Mouse (Mus musculus): Measurements from ENCODE around the gene Prrt1. TPM values are rescaled to one million over a fixed set of nuclear protein-coding genes. Genes with fewer than 3 reads are reported as not detected.

The Prrt1 gene
- polyA plus RNA-seq, 1 experiment: 8.0 TPM

DNA sequence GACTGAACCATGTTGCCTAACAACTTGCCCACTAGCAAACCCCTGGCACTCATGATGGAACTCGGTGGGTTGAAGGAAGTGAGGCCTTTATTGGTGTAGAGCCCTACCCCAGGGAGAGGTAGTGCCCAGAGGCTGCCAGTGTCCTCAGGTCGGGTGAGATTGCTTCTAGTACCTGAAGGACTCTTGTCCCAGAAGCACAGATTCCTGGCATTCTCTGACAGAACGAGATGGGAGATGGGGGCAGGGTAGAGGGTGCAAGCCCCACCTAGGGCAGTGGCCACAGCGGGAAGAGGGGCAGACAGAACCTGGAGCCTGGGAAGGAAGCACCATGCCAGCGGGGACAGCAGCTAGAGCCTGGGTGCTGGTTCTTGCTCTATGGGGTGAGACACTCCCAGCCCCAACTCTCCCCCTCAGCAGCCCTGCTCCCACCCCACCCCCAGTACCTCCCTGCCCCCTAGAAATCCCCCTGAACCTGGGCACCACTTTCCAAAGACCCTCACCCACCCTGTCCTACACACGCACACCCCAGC lies 31.7 kb upstream of the Prrt1 start, which contains the start of gene Ager:
Gene Ager (plus strand): TSS at position 297 of the 530 bp plus-strand sequence.
- no peak for DNase-seq (ENCODE audit: low spot score)

DNA sequence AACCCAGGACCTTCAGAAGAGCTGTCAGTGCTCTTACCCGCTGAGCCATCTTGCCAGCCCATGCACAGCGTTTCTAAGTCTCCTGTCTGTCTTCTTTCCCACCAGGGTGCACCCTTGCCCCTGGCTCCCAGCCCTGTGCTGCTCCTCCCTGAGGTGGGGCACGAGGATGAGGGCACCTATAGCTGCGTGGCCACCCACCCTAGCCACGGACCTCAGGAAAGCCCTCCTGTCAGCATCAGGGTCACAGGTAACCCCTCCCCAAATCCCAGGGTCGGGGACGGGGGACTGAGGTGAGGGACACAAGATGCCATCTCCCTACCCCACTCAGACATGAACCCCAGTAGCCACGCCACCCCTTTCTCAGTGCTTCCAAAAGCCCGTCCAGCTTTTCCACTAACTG lies 29.4 kb upstream of the Prrt1 start:
- DNase-seq (ENCODE audit: low spot score): no peak

DNA sequence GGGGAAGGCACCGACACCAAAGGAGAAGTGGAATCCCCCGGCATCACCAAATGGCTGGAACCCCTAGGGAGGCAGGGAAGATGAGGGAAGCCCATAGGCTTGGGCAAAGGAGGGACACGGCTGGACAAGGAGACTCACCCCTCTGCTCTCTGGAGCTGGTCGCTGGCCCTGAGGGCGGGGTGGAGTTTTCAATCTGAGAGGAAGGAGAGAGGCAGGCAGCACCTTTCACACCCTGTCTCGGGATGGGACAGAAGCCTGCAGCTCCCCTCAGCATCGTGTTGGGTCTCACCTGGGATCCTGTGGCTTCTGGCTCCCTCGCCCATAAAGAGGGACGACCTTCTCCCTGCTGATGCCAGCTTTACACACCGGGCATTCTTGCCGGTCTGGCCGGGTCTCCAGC lies 27.5 kb upstream of the Prrt1 start:
- DNase-seq (ENCODE audit: low spot score): no peak

DNA sequence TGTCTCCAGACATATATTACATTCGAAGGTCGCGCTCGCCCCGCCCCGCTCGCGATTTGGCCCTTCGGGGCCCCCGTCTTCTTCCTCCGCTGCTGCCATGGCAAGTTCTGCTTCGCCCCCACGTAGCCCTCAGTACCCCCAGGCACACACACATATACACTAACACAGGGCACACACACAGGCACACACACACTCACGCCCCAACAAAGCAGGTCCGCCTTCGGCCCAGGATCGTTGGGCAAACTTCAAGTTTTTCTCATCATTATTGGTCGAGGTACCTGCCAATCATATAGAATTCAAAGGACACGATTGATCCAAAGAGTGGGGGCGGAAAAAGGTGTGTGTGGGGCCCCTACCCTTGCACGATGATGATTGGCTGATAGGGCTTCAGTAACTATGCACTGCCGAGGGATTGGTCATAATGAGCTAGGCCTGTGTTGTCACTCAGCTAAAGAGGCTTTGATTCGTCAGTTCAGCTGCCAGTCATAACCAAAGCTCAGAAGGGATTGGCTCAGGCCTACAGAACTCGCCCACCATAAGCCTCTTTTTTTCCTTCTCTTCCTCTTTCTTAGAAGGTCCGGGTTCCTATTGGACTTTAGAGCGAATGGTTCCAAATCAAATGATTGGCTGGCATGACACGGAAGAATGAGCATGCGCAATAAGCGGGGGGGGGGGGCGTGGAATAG lies 25.8 kb upstream of the Prrt1 start, which contains the start of gene Rnf5:
Gene Rnf5 (minus strand): TSS at position 316 of the 686 bp plus-strand sequence.
- DNase-seq (ENCODE audit: low spot score): peak; percentile 77

DNA sequence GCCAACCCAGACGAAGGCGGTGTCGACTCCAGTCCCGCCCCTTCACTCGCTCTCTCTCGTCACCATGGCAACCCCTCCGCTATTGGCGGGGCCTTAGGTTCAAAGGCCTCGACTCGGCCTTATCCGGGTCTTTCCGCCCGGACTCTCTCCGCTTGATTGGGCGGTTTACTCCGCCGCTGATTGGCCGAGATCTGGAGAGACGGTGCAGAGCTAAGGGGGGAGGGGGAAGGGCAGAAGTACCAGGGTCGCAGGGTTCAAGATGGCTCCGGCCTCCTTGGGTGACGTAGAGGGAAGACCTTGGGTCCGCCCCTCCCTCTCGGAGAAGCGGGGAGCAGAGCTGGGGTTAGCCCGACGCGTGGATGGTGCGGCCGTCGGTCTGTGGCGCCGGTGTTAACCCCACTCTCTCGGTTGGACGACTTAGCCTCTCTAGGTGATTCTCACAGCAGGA lies 25.2 kb upstream of the Prrt1 start, which contains the start of gene Agpat1:
Gene Agpat1 (plus strand): TSS at position 202 of the 448 bp plus-strand sequence.
- peak; percentile 82 for DNase-seq (ENCODE audit: low spot score)

DNA sequence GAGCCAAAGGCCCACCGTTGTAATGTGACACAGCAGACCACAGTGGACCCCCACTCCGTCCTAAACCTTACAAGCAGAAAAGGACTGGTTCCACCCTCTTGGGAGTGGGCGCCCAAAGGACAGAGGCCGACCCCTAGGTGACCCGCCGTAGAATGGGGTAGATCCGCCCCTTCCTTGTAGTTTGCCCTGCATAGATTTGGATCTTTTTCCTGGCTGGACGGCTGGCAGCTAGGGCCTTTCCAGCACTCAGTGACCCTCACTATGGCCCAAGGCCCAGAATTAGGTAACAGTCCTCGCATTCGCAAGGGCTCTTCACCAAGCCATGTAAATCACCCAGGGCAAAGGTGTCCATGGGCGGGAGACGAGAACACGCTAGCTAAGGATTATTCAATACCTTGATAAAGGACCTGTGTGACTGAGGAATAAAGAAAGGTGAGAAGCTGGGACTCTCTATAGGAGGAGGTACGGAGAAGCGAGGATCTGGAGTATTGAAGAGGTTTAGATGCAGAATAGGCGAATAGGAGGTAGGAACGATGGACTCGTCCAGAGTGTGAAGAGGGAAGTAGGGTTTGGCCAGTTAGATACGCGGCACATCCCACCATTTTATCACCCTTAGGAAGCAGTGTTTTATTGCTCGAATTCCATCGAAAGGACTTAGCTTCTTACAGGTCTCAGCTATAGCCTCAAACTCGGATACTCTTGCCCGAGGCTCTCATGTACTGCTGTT lies 24.7 kb upstream of the Prrt1 start:
- DNase-seq (ENCODE audit: low spot score): no peak

DNA sequence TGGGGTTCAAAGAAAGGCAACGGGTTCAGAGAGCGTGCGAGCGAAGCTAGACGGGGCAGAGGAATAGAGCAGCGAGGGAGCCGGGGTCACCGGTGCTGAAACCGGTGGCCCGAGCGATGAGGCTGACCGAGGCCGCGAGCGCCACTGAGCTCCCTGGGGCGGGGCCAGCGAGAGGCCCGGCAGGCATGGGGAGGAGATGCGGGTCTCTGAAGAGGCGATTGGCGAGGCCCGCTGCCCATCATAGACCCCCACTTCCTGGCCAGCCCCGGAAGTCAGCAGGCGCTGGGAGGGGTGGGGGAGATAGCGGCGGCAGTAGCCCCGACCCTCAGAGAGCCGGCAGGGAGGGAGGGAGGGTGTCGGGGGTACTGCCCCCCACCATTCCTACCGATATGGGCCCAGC lies 23.7 kb upstream of the Prrt1 start:
- DNase-seq (ENCODE audit: low spot score): peak; percentile 94

DNA sequence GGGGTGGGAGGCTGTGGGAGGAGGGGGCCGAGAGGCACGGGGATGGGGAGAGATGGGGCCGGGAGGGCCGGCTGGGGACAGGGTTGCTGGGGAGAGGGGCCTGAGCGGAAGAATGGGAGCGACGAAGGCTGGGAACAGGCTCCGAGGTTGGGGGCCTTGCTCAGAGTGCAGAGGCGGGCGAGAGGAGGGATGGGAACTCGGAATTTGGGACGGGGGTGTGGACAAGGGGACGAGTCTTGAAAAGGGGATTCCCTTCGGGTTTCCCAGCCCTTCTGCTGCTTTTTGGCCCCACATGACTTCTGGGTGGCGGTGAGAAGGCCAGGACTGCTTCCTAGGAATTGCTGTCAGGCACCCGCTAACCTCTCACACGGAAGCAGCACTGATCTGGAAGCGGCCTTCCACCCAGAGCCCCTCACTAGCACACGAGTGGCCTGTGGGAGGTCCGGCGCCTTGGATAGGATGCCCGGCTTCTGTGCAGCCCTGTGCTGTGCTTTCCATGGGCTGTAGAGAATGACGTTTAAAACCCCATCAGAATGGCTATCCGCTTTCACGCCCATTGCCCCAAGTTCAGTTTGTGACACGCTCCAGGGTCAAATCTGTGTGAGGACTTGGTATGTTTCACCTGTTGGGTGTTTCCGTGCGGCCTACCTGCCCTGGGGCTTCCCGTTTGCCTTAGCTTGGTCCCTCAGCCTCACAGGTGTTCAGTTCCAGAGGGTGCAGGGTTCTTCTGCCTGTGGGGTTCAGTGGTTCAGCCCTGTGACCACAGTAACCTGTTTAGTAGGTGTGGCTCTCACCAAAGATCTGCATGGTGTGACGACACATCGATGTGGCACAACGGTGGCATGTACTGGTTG lies 22.9 kb upstream of the Prrt1 start:
- no peak for DNase-seq (ENCODE audit: low spot score)

DNA sequence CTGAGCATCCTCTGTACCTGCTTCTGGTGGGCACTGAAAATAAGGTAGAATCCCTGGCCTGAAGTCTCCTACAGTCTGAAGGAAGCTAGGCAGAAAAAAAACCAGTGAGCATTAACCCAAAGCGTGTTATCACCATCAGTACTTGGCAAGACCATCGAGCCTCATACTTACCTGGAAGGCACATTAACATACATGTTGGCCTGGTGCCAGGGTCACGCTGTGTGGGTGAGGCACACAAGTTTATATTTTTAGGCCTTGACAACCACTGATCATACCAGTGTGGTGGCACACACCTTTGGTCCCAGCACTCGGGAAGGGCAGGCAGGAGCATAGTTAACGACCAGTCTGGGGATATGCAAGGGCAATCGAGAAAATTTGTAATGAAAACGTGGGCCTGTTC lies 21.3 kb upstream of the Prrt1 start:
- DNase-seq (ENCODE audit: low spot score): no peak

DNA sequence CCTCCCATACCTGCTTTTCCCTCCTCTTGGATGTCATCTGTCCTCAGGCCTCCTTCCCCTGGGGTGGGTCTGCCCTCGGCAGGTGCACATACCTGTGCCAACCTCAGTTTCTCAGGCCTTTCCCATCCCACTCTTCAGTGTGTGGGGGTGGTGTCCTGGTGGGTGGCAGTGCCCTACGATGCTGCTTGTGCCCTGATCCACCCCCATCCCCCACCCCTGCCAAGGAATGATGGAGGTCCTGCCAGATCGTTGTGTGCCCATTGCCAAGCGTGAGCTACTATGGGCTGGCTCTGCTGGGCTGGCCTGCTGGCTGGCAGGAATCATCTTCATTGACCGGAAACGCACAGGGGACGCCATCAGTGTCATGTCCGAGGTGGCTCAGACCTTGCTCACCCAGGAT lies 18.3 kb upstream of the Prrt1 start:
- no peak for DNase-seq (ENCODE audit: low spot score)

DNA sequence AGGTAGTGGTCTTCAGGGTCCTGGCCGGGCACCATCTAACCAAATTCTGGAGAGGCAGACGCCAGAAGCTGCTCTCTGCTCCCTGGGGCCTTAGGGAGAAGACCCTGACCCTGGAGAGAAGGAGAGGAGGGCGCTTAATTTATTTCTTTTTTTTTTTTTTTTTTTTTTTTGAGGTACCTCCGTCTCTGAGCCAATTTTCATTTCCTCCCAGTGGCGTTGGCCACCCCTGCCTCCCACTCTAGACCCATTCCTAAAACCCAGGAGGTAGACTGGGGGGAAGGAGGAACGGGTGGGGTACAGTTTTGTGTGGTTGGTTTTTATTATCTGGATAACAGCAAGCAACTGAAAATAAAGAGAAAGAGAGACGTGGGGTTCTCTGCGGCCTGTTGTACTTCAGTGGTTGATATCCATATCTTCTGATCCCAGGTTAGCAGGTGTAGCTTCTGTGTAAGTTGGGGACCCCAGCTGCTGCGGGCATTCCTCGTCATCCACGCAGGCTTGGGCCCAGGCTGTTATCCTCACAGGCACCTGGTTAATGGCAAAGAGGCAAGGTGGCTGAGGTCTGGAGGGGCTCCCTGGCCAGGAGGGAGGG lies 16.2 kb upstream of the Prrt1 start:
- no peak for DNase-seq (ENCODE audit: low spot score)

DNA sequence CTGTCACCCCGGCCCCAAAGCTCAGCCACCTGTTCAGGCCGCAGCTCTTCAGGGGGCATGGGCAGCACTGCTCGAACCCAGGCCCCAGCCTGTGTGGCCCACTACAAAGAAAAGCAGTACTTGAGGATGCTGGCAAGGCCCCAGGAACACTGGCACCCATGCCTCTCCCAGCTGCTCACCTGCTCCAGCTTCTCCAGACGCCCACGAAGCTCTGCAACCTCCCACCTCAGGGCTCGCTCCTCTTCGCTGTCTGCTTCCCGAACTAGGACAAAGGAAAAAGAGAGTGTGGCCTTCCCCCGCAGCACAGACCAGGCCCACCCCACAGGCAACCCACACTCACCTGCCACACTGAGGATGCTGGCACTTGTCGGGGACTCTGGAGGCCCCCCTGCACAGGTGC lies 15.5 kb upstream of the Prrt1 start:
- no peak for DNase-seq (ENCODE audit: low spot score)

DNA sequence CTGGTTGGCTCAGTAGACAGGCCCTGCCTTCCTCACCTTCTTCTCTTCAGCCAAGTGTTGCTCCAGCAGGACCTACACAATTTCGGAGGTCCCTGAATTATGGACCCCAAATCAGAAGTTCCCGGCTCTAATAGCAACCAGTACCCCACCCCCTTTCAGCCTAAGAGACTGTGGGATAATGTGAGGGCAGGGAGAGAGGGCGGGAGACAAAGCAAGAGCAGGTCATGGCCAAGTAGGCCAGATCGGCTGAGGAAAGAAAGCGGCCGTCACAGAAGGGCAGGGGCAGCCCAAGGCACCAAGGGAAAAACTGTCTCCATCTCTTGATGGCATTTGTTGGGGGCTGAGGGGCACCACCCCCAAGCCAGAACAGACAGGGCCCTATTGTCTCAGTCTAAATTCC lies 13.5 kb upstream of the Prrt1 start, which contains the start of gene Egfl8:
Gene Egfl8 (minus strand): TSS at position 101 of the 400 bp plus-strand sequence.
- no peak for DNase-seq (ENCODE audit: low spot score)

DNA sequence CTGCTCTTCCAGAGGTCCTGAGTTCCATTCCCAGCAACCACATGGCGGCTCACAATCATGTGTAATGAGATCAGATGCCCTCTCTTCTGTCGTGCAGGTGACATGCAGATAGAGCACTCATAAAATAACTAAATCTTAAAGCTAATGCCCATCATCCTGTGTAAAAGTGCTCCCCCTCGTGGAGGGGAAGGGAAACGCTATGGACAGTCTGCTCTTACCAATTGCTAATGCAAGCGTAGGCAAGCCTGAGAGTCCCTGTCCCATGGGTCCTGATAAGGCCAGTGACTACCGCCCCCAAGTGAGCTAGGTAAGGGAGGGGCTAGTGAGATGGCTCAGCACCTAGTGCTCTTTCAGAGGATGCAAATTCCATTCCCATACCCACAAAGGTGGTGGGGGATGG lies 10.3 kb upstream of the Prrt1 start:
- peak; percentile 38 for DNase-seq (ENCODE audit: low spot score)

DNA sequence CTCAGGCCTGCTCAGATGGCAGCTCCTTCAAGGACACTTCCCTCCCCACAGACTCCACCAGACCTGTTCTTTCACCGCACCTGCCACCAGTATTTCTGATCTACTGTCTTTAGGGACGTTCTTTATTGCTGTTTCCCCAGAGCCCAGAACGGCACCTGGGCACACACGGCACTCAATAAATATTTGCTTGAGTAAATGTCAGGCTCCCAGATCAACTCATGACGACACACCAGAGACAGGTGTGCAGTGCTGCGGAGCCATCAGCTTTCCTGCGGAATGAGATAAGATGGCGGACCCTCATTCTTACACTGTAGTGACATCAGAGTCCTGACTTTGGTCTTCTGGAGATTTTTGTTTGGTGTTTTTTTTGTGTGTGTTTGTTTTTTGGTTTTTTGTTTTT lies 8.3 kb upstream of the Prrt1 start:
- no peak for DNase-seq (ENCODE audit: low spot score)

DNA sequence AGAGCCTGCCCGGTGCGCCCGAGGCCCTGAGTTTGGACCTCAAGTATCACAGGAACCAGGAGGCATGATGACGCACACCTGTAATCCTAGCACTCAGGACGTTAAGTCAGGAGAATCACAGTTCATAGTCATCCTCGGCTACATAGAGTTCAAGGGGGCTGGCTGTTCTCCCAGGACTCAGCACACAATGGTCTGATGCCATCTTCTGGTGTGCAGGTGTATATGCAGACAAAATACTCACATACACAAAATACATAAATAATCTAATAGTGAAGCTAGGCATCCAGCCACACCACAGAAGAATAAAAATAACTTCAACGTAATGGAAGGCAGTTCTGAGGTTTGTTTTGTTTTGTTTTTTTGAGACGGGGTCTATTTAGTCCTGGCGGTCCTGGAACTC lies 6.2 kb upstream of the Prrt1 start:
- DNase-seq (ENCODE audit: low spot score): no peak

DNA sequence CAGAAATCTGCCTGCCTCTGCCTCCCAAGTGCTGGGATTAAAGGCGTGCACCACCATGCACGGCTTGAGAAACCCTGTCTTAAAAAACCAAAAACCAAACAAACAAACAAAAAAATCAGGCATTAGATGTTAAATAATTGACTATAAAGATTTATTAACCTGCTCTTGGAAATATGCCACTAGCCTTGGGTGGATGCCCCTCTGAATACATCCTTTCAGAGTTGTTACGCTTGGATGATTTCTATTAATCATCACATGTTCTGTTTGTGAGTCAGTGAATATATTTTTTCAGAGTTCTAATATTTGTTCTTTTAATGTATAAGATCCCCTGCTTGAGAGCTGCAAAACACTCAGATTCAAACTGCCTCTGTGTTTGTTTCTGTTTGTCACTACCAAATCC lies 4.4 kb upstream of the Prrt1 start:
- DNase-seq (ENCODE audit: low spot score): no peak

DNA sequence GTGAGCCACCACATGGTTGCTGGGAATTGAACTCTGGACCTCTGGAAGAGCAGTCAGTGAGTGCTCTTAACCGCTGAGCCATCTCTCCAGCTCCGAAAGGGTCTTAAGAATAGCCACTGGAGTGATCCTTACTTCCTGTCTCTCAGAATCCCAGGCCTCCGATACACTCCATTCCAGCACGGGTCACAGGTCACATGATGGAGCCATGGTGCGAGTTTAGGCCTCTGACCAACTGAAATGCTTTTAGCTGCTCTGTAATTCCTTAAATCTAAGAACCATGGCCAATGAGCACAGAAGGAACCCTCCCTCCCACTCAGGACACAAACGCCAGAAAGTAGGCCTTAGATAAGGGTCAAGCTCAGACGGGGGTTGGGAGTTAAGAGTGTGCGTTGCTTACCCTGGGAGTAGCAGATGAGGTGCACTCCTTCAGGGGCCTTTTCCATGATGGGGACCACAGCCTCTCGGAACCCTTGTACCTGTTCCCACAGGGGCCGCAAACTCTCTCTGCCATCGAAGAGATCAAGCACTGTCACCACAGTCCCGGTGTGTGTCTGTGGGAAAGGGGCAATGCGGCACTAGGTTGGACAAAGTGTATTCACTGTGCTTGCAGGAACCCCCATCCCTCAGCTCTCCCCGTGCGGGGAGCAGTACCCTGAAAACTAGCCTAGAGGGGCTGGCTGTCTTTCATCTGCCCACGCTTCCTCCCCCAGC lies 3.1 kb upstream of the Prrt1 start:
- DNase-seq (ENCODE audit: low spot score): peak; percentile 22

DNA sequence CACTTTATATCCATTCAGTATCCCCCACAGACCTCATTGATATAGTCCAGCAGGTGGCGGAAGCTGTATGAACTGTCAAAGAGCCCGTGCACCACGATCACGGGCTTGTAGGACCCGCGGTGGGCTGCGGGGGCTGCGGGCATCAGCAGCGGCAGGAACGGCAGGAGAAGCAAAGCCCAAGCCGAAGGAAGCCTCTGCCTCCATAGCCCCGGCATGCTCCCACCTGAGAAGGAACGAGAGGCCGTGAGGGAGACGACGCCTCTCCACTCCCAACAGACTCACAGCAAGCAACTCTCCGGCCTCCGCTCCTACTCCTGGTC lies 2.6 kb upstream of the Prrt1 start:
- no peak for DNase-seq (ENCODE audit: low spot score)

DNA sequence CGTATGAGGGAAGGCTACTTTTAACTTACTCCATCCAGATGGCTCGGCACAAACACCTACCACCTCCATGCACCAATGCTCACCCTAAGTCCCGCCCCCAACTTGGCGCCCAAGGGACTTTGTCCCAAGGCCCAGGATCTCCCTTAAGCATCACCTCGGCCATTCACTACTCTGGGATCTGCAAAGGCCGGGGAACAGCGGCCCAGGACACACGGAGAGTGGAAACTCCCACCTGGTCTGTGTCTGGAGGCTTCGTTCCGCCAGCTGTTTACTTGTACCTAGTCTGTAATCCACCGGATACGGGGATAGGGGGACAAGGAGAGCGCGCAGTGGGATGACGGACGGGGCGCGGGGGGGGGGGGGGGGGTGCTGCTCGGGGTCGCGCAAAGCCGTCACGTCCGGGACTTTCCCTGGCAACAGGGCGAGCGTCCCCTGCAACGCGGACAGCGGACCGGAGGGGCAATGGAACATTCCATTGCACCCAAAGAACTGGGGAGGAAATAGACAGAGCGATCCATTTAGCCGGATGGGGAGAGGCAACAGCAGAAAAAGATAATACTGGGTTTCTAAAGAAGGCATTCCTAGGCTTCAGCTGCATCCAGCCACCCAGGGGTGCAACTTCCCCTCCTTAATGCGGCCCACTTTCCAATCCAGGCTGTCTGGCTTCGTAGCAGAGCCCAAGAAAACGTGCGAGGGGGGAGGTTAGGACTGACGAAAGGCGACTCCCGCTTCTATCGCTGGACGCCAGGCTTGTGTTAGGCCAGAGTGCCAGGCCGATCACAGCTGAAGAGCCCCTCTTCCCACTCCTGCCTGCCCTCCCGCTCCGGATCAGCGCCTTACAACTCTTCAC lies 2.0 kb upstream of the Prrt1 start:
- DNase-seq (ENCODE audit: low spot score): peak; percentile 69
